Mouse (Mus musculus): ENCODE measurements at regions not wholly inside any gene's neighbourhood (a gene's known extent, or its start where the extent isn't known, plus 50 kb on each side); places are given as distances from the start of the nearest gene placed in this dataset.

- no peak for ATAC-seq (ENCODE audit: poor library complexity, severe bottlenecking)
Measured at GRCm38 (mm10) chr6:31158648-31159047, 199.8 kb upstream of the Klf14 start.

GRCm38 (mm10) chr6:31159240-31159639 lies 200.4 kb upstream of the Klf14 start:
- peak; percentile 50 for ATAC-seq (ENCODE audit: poor library complexity, severe bottlenecking)

GRCm38 (mm10) chr6:31159935-31160670 lies 201.2 kb upstream of the Klf14 start:
- no peak for ATAC-seq (ENCODE audit: poor library complexity, severe bottlenecking)

GRCm38 (mm10) chr6:31161445-31162340 lies 202.8 kb upstream of the Klf14 start:
- no peak for ATAC-seq (ENCODE audit: poor library complexity, severe bottlenecking)

- ATAC-seq (ENCODE audit: poor library complexity, severe bottlenecking): no peak
Measured at GRCm38 (mm10) chr6:31165011-31165410, 206.1 kb upstream of the Klf14 start.

GRCm38 (mm10) chr6:31166347-31166746 lies 207.5 kb upstream of the Klf14 start:
- ATAC-seq (ENCODE audit: poor library complexity, severe bottlenecking): no peak

GRCm38 (mm10) chr6:31167732-31168131 lies 208.9 kb upstream of the Klf14 start:
- no peak for ATAC-seq (ENCODE audit: poor library complexity, severe bottlenecking)

GRCm38 (mm10) chr6:31168730-31169129 lies 209.9 kb upstream of the Klf14 start:
- ATAC-seq (ENCODE audit: poor library complexity, severe bottlenecking): no peak

- ATAC-seq (ENCODE audit: poor library complexity, severe bottlenecking): peak; percentile 56
Measured at GRCm38 (mm10) chr6:31169343-31169742, 210.5 kb upstream of the Klf14 start.

GRCm38 (mm10) chr6:31169868-31170600 lies 211.2 kb upstream of the Klf14 start:
- no peak for ATAC-seq (ENCODE audit: poor library complexity, severe bottlenecking)

GRCm38 (mm10) chr6:31171831-31172569 lies 213.1 kb upstream of the Klf14 start:
- ATAC-seq (ENCODE audit: poor library complexity, severe bottlenecking): no peak

- ATAC-seq (ENCODE audit: poor library complexity, severe bottlenecking): peak; percentile 37; the same call in 1 of the 2 replicates
Measured at GRCm38 (mm10) chr6:31175769-31176168, 216.9 kb upstream of the Klf14 start.

- peak; percentile 67 for ATAC-seq (ENCODE audit: poor library complexity, severe bottlenecking)
Measured at GRCm38 (mm10) chr6:31176368-31176767, 217.5 kb upstream of the Klf14 start.

- ATAC-seq (ENCODE audit: poor library complexity, severe bottlenecking): peak; percentile 52; the same call in 1 of the 2 replicates
Measured at GRCm38 (mm10) chr6:31176831-31177230, 218.0 kb upstream of the Klf14 start.

- no peak for ATAC-seq (ENCODE audit: poor library complexity, severe bottlenecking)
Measured at GRCm38 (mm10) chr6:31178201-31178880, 219.5 kb upstream of the Klf14 start.

GRCm38 (mm10) chr6:31182284-31182683 lies 216.3 kb upstream of the Mkln1 start:
- ATAC-seq (ENCODE audit: poor library complexity, severe bottlenecking): no peak

- no peak for ATAC-seq (ENCODE audit: poor library complexity, severe bottlenecking)
Measured at GRCm38 (mm10) chr6:31183127-31183526, 215.4 kb upstream of the Mkln1 start.

GRCm38 (mm10) chr6:31184554-31184953 lies 214.0 kb upstream of the Mkln1 start:
- no peak for ATAC-seq (ENCODE audit: poor library complexity, severe bottlenecking)

- ATAC-seq (ENCODE audit: poor library complexity, severe bottlenecking): no peak
Measured at GRCm38 (mm10) chr6:31185151-31185550, 213.4 kb upstream of the Mkln1 start.

- no peak for ATAC-seq (ENCODE audit: poor library complexity, severe bottlenecking)
Measured at GRCm38 (mm10) chr6:31188066-31188465, 210.5 kb upstream of the Mkln1 start.
